Mouse (Mus musculus) small intestine, adult 2 months (tissue): Measurements from ENCODE around the gene Mphosph9.

ENCODE experiments used
- CTCF ChIP-seq: fragments of 200-500 bp; IDR thresholded peaks from 2 replicates; pipeline ENCODE4 v1.5.1; 2012; ENCODE audit warnings: low read depth, mild to moderate bottlenecking, control low read depth, inconsistent platforms, low read length, moderate library complexity, mixed read lengths; ENCODE audit not compliant: insufficient replicate concordance, insufficient read length; ENCODE audit errors: extremely low read depth
- POLR2A ChIP-seq: fragments of 200-500 bp; IDR thresholded peaks from 2 replicates; pipeline ENCODE4 v1.6.1; 2012; ENCODE audit warnings: low read depth, mild to moderate bottlenecking, control low read depth, inconsistent platforms, low read length, moderate library complexity

DNA sequence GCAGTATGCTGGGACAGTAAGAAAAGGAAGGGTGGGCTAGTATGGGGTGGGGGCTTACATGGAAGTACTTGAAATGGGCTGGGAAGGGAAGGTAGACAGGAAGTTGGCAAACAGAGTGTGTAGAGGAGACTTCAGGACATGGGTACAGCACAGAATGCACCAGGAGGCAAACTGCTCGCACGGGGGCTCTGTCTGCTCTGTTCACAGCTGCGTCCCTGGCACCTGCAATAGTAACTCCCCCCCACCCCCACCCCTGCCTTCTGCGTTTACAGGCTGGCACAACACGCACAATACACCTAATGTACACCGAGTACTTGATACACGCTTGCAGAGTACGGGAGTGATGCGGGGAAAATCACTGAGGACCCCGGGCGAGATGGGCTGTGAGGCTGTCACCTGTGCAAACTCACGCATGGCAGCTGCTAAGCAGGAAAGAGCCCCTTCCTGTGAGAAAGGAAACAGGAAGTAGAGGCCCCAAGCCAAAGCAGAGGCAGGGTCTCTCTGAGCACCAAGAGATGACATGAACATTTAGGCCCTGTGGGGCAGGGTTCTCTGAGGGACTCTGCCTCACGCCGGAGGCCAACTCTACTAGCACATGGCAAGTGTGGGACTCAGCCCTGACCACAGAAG is 113.1 kb downstream of the Mphosph9 start:
- TF ChIP-seq CTCF (no peak), POLR2A (no peak)
